Mouse (Mus musculus): ENCODE results near the gene Kri1.
A peak's percentile ranks its signal among the peaks of the same experiment; 100 is the strongest.
"Not testable (repeated sequence)": the region's sequence is repeated elsewhere in the genome, so short reads cannot be mapped to it uniquely, and the experiment has no call there.

Kri1 gene

GRCm38 (mm10) chr9:21287571-21288402 is at the start of gene Kri1:
Kri1 (minus strand) TSS chr9:21287969.
- DNase-seq, result peak; percentile 94

- no peak for DNase-seq
Observed at GRCm38 (mm10) chr9:21336491-21336890, 48.7 kb upstream of the Kri1 start.

GRCm38 (mm10) chr9:21335391-21335790 is 47.6 kb upstream of the Kri1 start:
- no peak for DNase-seq

GRCm38 (mm10) chr9:21334747-21335146 is 47.0 kb upstream of the Kri1 start:
- no peak for DNase-seq

GRCm38 (mm10) chr9:21333523-21333922 is 45.8 kb upstream of the Kri1 start:
- no peak for DNase-seq

GRCm38 (mm10) chr9:21332161-21333061 is 44.6 kb upstream of the Kri1 start:
- DNase-seq, result no peak

GRCm38 (mm10) chr9:21331365-21332140 is 43.8 kb upstream of the Kri1 start:
- DNase-seq, result no peak

GRCm38 (mm10) chr9:21329699-21330289 is 42.0 kb upstream of the Kri1 start:
- DNase-seq, result no peak

DNA sequence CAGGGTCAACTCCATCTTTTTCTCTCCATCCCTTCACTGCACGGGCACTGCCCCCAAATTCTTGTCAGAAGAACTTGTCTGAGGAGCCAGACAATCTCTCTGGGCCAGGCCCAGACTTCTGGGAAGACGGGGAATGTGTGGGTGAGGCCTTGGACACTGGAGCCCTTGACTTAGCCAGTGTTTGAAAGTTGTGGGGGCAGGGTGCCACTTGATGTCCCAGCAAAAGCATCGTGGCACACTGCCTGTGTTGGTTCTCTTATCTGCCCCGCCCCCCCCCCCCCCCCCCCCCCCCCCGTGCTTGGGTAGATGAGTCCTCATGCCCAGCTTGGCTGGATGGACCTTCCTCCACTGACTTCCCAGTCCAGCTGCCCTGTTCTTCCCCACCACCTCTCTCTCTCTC is 41.3 kb upstream of the Kri1 start:
- no peak for DNase-seq

- DNase-seq, result no peak
Observed at GRCm38 (mm10) chr9:21328041-21328440, 40.3 kb upstream of the Kri1 start.

GRCm38 (mm10) chr9:21327569-21327968 is 39.8 kb upstream of the Kri1 start:
- no peak for DNase-seq

- no peak for DNase-seq
Observed at GRCm38 (mm10) chr9:21324269-21324668, 36.5 kb upstream of the Kri1 start.

DNA sequence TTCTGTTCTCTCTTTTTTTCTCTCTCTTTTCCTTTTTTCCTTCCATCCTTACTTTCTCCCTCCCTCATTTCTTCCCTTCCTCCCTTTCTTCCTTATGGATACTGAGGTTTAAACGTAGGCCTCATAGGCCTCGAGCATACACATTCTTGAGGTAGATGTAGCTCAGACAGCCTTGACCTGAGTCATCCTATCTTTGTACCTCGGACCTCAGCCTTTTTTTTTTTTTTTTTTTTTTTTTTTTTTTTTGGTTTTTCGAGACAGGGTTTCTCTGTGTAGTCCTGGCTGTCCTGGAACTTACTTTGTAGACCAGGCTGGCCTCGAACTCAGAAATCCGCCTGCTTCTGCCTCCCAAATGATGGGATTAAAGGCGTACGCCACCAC is 35.1 kb upstream of the Kri1 start:
- DNase-seq, result not testable (repeated sequence)

DNA sequence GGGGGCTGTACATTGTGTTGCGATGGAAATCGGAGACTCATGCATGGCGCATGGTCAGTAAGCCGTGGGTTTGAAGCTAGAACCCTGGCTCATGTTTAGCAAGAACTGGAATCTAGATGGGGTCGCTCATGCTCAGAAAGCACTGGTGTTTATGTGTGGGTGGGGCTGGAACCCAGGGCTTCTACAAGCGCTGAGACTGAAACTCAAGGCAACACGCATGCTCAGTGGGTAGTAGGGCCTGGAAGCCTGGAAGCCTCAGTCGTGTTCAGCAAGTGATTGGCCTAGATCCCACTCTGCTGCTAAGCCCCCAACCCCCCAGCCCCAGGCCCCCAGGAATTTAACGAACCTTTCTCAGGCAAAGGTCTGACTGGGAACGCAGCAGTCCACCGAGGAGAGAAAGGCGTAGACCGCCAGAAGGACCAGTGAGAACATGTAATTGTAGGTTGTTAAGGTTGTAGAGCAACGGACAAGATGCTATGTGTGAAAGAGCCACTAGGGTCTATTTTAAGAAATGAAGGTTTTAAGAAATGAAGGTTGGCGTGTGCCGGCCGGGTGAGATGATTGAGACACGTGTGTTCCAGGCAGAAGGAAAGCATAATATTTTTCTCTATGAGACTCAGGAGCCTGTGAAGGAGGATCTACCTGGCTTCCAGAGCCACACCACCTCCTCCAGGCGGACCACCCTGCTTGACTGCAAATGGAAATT is 34.6 kb upstream of the Kri1 start:
- DNase-seq, result no peak

DNA sequence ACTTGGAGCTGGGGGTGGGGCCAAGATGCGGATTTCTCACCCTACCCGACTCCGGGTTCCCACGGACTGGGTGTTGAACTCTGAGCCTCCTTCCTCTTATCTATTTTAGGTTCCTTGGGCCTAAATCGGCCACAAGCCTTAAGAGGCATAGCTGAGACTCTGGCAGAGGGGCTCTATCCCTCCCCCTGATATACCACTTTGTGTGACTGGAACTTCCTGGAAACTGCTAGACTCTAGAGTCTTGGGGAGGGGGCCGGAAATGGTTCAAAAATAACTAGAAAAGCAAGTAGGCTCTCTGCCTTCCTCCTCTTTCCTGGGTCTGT is 33.7 kb upstream of the Kri1 start:
- no peak for DNase-seq

GRCm38 (mm10) chr9:21320619-21321512 is 33.1 kb upstream of the Kri1 start, which contains the start of gene Slc44a2:
Slc44a2 (plus strand) TSS chr9:21320698.
- peak; percentile 72 for DNase-seq

DNA sequence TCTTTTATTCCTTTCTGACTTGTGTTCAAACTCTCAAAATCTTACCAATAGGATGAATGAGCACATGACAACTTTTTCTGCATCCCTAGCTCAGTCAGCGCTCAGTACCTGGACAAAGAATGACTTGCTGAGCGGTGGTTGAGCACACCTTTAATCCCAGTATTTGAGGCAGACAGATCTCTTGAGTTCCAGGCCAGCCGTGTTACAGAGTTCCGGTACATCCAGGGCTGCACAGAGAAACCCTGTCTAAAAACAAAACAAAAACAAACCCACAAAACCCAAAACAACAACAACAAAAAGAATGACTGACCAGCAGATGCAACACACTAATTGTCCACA is 32.5 kb upstream of the Kri1 start:
- no peak for DNase-seq

GRCm38 (mm10) chr9:21319503-21319902 is 31.7 kb upstream of the Kri1 start:
- DNase-seq, result no peak

DNA sequence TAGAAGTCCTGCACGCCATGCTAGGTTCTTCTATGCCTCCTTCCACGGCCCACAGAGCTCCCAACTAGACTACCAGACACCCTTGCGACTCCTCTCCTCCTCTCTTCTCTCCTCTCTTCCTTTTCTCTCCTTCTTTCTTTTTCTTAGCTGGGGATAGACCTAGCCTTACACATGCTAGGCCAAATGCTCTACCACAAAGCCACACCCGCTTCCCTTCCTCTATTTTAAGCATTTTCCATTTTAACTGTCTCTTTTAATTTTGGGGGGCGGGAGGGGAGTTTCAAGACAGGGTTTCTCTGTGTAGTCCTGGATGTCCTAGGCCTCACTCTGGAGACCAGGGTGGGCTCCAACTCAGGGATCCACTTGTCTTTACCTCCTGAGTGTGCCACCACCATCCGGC is 31.0 kb upstream of the Kri1 start:
- no peak for DNase-seq

- no peak for DNase-seq
Observed at GRCm38 (mm10) chr9:21316696-21317095, 28.9 kb upstream of the Kri1 start.

DNA sequence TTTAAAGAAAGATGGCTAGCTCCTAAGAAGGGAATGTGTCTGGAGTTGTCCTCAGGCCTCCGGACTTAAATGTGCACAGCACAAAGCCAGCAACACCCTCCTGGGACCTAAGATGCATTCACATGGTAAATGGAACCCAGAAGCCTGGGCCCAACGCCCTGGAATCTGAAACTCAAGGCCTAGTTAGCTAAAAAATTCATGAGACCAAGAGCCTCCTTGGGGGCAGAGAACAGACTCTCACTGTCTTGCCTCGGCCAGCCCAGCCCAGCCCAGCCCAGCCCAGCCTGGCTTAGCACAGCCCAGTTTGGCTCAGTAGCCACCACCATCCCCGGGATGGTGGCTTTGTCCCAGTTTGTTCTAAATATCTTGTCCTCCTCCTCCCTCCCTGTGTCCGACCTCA is 27.7 kb upstream of the Kri1 start:
- no peak for DNase-seq

All from right cerebral cortex, postnatal 4 days (tissue).